Mouse (Mus musculus) brain, embryonic 14.5 days (tissue): Measurements from ENCODE around the gene Agbl1. TPM values are rescaled to one million over a fixed set of nuclear protein-coding genes. Genes with fewer than 3 reads are reported as not detected.
A peak's percentile ranks its signal among the peaks of the same experiment; 100 is the strongest.

Experiments
- DNase-seq: peaks from one replicate; pipeline ENCODE4 v3.0.0-alpha.2; 2011; ENCODE audit warnings: low read depth
- CTCF ChIP-seq: fragments of 200-500 bp; IDR thresholded peaks from 2 replicates; pipeline ENCODE4 v1.5.1; 2012; ENCODE audit warnings: inconsistent platforms, mild to moderate bottlenecking, moderate library complexity, borderline replicate concordance; ENCODE audit not compliant: insufficient read depth, insufficient read length; ENCODE audit errors: extremely low read depth
- POLR2A ChIP-seq: fragments of 200-500 bp; IDR thresholded peaks from 2 replicates; pipeline ENCODE4 v1.6.1; 2012; ENCODE audit warnings: mild to moderate bottlenecking, inconsistent platforms, borderline replicate concordance; ENCODE audit not compliant: poor library complexity, insufficient read depth, insufficient read length, severe bottlenecking; ENCODE audit errors: extremely low read depth
- polyA plus RNA-seq: library from polyadenylated mRNA; depleted of rRNA; stranded (reverse); fragments of >200 nt; gene quantifications from 2 replicates; pipeline ENCODE4 v1.2.3, GENCODE M21; 2012

Gene Agbl1
- polyA plus RNA-seq, 1 experiment = 0.18 TPM

GRCm38 (mm10) chr7:77138707-77139106, 909.0 kb downstream of the Agbl1 start:
- DNase-seq = no peak
- TF ChIP-seq CTCF = no peak
- TF ChIP-seq POLR2A = no peak

- no peak for TF ChIP-seq POLR2A
- TF ChIP-seq CTCF = no peak
- no peak for DNase-seq
Observed at GRCm38 (mm10) chr7:77147527-77147926, 917.8 kb downstream of the Agbl1 start.

- TF ChIP-seq POLR2A (no peak), CTCF (no peak)
- DNase-seq = no peak
Observed at GRCm38 (mm10) chr7:77148820-77149219, 919.1 kb downstream of the Agbl1 start.

GRCm38 (mm10) chr7:77149846-77150245, 920.2 kb downstream of the Agbl1 start:
- DNase-seq = peak; percentile 7
- TF ChIP-seq CTCF (no peak), POLR2A (no peak)

GRCm38 (mm10) chr7:77152393-77152792, 922.7 kb downstream of the Agbl1 start:
- TF ChIP-seq POLR2A = no peak
- TF ChIP-seq CTCF = no peak
- DNase-seq = peak; percentile 82

- DNase-seq = peak; percentile 49
- TF ChIP-seq CTCF (no peak), POLR2A (no peak)
Observed at GRCm38 (mm10) chr7:77152909-77153308, 923.2 kb downstream of the Agbl1 start.

- DNase-seq = peak; percentile 5
- TF ChIP-seq POLR2A (no peak), CTCF (no peak)
Observed at GRCm38 (mm10) chr7:77164921-77165320, 935.2 kb downstream of the Agbl1 start.
